Mouse (Mus musculus) ovary, adult 18-20 months (tissue): Measurements from ENCODE around the gene Lrg1.
"Not testable (repeated sequence)": the region's sequence is repeated elsewhere in the genome, so short reads cannot be mapped to it uniquely, and the experiment has no call there.

ENCODE experiments used
- DNase-seq: peaks from one replicate; pipeline ENCODE4 v3.0.0; 2022; ENCODE audit warnings: low spot score, mixed read lengths

Lrg1 gene

DNA sequence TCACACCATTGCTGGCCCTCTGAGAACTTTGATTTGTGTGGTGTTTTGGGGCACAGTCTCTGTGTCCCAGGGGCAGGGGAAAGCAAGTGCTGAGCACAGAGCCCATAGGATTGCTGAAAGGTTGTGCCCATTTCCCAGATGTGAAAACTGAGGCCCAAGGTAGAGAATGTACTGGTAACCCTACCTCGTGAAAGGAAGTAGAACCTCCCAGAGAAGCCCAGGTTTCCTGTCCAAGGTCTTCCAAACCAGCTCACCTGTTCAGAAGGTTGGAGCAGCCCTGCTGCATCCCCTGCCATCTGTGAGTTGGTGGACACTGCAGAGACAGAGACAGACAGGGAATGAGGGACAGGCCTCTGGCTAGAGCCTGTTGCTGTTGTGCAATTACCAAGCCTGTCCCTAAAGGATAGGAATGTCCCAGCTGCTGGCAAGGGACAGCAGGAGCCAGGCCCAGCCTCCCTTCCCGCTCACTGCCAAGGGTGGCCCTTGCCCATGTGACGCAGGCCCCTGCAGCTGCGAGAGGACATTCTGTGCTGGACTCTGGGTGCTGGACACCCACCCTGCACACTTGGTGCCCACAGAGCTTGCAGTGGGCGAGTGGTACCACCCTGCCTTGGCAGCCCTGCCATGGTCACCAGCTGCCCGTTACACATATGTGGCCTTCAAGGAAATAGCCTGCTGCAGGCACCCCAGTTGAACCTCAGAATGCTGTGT, 13.3 kb downstream of the Lrg1 start:
- no peak for DNase-seq

DNA sequence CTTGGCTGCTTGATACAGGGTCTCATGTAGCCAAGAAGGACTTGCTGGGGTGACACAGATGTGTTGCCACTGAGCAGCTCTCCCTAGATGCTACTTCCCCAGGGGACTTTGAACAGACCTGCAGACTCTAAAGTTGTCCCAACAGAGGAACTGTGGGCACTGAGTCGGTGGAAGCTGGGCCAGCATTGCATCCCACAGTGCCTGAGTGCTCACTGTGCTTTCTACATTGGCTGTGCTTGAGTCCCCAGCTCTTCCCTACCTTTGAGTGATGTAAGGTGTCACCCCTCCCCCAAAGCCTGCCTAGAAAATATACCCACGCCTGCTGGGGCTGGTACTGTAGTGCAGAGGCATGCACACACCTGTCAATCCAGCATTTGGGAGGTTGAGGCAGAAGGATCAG, 14.1 kb downstream of the Lrg1 start:
- DNase-seq: no peak

DNA sequence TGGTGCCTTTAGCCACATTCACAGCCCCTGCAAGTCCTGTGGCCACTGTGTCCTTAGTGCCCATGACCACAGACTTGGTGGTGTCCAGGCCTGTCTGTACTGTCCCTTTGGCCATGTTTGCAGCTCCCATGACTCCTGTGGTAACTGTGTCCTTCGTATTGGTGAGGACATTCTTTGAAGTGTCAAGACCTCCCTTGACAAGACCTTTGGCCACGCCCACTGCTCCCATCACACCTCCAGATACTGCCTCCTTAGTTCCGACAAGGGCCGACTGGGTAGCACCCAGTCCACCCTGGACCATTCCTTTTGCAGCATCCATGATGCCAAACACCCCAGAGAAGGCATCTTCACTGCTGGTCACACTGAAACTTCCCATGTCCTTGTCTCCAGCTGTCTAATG, 14.8 kb downstream of the Lrg1 start:
- no peak for DNase-seq

DNA sequence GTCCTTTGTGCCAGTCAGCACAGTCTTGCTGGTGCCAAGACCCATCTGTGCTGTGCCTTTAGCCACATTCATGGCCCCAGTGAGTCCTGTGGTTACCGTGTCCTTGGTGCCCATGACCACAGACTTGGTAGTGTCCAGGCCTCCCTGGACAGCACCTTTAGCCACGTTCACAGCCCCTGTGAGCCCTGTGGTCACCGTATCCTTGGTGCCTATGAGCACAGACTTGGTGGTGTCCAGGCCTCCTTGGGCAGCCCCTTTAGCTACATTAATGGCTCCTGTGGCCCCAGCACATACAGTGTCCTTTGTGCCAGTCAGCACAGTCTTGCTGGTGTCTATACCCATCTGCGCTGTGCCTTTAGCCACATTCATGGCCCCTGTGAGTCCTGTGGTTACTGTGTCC, 15.4 kb downstream of the Lrg1 start:
- not testable (repeated sequence) for DNase-seq

DNA sequence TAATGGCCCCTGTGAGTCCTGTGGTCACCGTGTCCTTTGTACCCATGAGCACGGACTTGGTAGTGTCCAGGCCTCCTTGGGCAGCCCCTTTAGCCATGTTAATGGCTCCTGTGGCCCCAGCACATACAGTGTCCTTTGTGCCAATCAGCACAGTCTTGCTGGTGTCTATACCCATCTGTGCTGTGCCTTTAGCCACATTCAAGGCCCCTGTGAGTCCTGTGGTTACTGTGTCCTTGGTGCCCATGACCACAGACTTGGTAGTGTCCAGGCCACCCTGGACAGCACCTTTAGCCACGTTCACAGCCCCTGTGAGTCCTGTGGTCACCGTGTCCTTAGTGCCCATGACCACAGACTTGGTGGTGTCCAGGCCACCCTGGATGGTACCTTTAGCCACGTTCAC, 17.0 kb downstream of the Lrg1 start:
- DNase-seq: not testable (repeated sequence)

DNA sequence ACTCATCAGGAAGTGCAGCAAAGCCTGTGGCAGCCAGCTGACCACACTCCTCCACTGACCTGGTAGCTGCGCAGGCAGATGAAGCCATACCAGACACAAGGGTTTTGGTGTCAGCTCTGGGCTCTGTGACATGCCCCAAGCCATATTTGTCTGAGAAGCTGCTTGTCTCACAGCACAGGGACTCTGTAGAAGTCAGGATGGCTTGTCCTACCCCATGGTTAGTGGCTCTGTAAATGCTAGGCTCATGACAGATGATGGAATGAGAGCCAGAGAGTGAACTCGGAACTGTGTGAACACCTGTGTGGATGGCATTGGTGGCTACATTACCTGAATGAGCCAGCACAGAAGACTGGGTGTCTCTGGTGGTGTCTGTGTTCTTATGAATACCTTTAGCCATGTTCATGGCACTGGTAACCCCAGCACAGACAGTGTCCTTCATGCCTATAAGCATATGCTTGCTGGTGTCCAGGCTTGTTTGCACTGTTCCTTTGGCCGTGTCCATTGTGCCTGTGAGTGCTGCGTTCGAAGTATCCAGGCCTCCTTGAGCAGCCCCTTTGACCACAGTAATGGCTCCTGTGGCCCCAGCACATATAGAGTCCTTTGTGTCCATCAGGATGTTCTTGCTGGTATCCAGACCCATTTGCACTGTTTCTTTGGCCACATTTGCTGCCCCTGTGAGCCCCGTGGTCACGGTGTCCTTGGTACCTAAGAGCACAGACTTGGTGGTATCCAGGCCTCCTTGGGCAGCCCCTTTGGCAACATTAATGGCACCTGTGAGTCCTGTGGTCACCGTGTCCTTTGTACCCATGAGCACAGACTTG, 18.1 kb downstream of the Lrg1 start:
- no peak for DNase-seq

DNA sequence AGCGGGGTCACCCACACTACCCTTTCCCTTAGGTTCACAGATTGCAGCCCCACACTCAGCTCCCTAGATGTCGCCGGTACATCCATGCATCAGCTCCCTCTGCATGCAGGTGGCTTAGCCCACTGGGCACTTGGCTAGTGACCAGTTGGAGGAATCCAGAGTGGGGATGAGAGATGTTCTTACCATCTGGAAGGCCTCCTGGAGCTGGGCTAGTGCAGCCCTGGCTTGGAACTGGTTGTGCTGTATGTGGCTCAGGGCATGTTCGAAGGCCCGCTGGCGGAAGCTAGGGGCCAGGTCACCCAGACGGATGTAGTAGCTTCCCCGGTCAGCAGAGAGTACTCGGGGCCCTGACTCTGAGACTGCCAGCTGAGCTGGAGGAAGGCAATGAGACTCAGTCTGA, 18.9 kb downstream of the Lrg1 start:
- no peak for DNase-seq

DNA sequence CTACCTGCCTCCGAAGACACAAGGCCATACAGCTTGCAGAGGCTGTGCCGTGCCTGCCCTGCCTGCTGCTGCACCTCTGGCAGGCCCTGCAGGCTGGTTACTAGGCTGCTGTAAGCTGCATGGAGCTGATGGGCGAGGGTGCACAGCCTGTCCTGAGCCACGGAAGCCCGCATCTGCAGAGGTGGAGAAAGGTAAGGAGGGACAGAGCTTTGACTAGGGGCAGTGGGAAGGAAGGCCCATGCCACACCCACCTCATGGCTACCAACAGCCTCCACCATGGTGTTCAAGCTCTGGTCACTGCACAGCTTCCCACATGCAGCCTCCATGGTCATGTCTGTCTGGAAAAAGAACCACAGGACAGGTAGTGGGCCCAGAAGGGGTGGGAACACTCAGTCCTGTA, 19.6 kb downstream of the Lrg1 start:
- no peak for DNase-seq

DNA sequence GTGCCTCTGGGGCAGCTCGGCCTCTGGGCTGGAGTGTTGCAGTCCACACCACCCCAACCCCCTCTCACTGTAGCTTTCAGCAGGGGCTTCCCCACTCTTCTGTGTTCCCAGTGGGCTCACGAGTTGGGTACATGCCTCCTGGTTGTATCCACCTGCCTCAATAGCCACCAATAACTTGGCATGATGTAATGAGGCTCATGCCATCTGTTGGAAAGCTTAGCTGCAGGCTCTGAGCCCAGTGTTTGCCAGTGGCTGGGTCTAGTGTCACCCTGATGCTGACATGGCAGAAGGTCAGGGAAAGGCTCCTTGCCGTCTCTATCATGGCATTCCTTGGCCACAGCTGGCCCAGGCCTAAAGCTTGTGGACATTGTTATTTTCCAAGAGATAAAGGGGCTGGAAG, 21.0 kb downstream of the Lrg1 start:
- no peak for DNase-seq

DNA sequence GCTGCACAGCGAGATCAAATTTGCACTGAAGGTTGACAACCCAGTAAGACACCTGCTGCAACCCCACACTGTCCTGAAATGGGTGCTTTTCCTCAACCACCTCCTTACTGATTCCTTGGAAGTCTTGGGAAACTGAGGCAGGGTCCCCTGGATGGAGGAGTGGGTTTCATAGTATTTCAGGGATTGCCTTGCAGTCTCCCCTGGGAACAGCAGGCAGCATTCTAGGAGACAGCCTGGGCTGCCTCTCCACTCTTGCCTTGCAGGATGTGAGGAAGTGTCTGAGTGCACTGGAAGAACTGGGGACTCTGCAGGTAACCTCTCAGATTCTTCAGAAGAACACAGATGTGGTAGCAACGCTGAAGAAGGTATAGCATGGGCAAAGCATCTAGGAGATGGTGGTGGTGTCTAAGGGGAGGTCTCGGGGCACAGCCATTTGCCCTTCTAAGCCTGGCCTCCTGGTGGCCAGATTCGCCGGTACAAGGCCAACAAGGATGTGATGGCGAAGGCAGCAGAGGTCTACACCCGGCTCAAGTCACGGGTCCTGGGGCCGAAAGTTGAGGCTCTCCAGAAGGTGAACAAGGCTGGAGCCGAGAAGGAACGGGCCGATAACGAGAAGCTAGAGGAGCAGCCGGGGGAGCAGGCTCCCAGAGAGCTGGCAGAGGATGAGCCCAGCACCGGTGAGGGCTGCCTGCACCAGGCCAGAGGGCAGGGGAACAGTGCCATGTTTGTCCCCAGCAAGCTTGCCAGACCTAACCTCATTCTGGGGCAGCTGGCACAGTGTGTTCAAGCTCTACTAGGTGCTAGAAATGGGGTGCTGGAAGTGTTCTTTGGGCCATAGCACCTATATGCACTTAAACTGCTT, 22.9 kb downstream of the Lrg1 start:
- no peak for DNase-seq

DNA sequence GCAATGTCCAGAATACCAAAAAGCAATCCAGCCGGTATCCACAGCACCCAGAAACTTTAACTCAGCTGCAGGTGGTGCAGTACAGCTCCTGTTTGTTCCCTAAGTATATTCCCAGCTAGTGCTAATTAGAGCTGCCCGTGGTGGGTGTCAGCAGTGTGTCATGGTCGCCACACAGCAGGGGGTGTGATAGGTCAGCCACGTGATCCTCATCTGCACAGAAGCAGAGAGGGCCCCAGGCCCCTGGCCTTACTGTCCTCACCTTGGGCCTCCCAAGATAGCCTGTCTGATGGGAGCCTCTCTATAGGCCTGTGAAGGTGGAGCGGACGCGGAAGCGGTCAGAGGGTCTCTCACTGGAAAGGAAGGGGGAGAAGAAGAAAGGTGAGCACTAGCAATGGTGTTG, 23.6 kb downstream of the Lrg1 start:
- DNase-seq: no peak

DNA sequence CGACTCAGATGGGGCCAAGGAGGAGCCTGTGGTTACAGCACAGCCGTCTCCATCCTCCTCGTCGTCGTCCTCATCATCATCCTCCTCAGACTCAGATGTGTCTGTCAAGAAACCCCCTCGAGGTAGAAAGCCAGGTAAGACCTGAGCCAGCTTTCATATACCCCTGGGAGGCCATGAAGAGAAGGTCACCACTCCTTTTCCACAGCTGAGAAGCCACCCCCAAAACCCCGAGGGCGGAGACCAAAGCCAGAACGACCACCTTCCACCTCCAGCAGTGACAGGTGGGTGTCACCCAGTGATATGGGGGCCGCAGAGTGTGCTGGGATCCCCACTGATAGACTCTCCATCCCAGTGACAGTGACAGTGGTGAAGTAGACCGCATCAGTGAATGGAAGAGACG, 24.9 kb downstream of the Lrg1 start:
- DNase-seq: no peak

DNA sequence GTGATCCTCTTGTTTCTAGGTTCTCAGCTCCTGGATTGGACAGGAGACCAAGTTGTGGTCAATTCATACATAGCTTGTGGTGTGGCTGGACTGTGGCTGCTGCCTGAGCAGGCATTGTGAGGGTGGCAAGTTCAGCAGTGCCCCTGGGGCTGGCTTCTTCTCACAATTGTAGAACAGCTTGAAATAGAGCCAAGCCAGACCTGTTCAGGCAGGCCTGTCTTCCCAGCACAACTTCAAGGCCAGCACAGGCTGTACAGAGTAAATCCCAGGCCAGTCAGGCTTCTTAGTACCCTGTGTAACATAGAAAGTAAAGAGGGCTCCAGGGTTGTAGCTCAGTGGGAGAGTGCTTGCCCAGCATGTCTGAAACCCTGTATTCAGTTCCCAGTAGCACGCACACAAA, 29.0 kb downstream of the Lrg1 start:
- no peak for DNase-seq

DNA sequence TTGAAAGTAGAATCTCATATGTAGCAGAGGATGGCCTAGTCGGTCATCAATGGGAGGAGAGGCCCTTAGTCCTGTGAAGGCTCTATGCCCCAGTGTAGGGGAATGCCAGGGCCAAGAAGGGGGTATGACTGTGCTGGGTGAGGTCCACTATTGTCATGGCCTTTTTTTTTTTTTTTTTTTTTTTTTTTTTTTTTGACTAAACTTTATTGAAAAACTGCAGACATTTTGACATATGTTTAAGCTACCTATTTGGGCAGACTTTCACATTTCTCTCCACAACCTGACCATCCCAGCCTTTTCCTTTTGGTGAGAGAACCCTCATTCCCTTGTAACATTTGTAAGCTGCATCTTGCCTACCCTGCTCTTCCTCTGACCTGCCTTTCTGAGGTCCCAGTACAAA, 29.5 kb downstream of the Lrg1 start:
- DNase-seq: no peak

DNA sequence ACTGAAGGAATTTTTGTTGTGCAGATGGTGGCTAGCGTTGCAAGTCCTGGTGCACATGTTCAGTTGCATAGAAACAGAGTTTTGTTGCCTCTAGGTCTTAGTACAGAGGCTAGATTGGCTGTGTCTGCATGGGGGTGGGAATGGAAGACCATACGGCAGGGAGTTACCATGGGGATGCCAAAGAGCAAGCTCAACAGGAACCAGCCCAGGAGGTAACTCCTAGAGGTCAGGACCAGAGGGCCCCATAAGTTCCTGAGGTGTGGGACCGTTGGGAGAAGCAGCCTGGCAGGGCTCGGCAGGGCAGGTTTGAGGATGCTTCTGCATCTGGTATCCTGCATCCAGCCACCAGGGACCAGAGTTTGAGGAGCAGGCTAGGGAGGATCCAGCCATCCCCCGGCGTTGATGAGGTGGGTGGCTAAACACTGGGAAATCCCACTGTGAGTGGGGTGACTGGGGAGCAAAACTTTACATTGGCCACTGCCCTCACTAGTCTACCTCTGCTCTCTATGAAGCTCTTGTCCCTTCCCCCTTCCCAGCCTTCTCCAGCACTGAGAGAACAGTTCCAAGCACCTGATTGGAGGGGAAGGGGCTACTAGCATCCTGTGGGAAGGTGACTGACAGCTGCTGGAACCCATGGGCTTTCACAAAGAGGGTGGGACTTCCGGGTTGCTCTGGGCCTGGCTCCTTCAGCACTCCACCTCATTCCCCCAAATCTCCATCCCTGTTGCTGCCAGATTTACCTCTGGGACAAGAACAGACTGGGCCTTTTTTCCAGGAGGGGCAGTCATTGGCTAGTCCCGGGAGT, 40.8 kb downstream of the Lrg1 start:
- DNase-seq: no peak

DNA sequence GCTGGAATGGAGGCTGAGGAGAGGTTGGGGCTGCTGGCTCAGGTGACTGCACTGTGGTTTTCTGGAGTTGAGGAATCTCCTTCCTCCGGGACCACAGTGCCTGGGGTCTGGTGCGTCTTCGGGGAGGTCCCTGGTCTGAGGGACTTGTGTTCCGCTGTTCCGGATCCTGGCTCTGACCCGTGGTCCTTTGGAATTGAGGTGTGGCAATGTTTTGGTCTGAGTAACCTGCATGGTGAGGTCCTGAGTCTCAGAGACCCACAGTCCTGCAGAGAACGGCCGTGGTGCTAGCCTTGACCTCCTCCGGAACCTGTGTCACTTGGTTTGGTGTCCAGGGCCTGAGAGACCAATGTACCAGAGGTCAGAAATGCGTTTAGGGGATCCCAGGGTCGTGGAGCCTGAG, 41.9 kb downstream of the Lrg1 start:
- no peak for DNase-seq

DNA sequence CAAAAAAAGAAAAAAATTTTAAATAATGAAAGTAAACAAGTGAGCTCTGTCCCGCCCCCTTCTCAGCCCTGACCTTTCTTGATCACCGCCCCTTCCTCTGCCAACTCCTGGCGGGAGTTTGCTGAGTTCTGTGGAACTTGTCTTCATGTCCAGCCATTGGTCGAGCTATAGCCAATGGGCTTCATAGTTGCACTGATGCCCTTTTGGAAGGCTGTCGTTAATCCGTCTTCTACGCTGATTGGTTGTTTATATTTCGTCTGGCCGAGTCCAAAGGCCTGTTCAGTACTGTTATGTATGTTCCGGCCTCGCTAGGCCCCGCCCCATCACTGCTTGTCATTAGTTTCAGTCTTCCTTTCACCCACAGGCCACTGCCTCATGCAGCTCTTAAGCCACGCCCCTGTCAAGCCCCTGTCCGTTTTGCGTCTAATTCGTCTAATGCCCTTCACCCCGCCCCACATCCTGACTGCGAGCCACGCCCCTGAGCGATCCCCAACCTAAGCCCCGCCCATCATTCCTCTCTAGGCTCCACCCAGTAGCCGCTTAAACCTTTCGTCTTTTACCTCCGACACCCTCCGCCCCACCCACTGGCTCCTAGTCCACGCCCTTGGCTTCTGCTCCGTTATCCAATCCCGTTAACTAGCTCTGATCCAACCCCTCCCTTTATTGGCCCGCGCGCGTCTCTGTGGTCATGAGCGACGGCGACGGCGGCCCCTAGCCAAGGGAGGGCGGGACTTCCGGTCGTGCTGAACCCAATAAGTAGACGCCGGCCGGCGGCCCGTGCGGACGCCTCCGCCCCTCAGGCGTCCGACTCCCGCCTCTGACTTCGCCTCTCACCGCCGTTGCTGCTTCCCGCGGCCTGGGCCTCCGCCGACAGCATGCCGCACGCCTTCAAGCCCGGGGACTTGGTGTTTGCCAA, 42.7 kb downstream of the Lrg1 start, which contains the start of gene Hdgfl2:
Gene Hdgfl2 (plus strand): TSS at position 755 of the 916 bp plus-strand sequence.
- peak; percentile 100 for DNase-seq

DNA sequence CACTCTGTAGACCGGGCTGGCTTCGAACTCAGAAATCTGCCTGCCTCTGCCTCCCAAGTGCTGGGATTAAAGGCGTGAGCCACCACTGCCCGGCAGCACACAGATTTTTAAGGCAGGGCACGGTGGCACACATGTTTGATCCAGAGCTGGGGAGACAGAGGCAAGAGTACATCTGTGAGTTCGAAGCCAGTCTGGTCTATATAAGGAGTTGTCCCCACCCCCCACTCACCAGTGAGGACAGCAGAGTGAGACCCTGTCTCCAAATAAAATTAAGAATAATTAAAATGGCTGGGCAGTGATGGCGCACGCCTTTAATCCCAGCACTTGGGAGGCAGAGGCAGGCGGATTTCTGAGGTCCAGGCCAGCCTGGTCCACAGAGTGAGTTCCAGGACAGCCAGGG, 43.4 kb downstream of the Lrg1 start:
- not testable (repeated sequence) for DNase-seq

DNA sequence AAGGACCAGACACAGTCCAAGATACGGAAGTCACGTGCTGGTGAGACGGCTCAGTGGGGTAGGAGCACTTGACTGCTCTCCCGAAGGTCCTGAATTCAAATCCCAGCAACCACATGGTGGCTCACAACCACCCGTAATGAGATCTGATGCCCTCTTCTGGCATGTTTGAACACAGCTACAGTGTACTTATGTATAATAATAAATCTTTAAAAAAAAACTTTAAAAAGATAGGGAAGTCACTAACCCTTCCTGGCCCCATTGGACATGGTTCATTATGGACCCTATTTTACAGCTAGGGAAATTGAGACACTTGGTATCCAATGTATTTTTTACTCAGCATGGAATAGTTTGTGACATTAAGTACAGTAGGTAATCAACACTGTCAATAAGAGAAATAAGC, 44.3 kb downstream of the Lrg1 start:
- no peak for DNase-seq

DNA sequence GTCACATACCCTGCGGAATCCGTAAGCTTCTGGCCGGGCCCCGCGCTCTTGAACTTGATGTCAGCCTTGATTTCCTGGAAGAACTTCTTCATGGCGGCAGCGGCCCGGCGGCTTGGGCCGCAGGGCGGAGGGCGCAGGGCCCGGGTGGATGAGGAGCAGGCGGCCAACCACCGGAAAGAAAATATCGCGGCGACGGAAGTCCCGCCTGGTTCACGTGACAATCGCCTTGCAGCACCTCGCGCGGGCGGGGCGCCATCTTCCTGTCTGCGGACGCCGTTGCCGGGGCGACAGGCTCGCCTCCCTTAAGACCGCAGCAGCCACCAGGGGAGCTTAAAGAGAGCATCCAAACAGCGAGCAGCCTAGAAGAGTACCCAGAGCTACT, 47.0 kb downstream of the Lrg1 start, which contains the start of gene Ubxn6:
Gene Ubxn6 (minus strand): TSS at position 202 of the 382 bp plus-strand sequence.
- peak; percentile 95 for DNase-seq
